8 mouse cellular contexts compared by ENCODE assay signal in the genomic region with DNA sequence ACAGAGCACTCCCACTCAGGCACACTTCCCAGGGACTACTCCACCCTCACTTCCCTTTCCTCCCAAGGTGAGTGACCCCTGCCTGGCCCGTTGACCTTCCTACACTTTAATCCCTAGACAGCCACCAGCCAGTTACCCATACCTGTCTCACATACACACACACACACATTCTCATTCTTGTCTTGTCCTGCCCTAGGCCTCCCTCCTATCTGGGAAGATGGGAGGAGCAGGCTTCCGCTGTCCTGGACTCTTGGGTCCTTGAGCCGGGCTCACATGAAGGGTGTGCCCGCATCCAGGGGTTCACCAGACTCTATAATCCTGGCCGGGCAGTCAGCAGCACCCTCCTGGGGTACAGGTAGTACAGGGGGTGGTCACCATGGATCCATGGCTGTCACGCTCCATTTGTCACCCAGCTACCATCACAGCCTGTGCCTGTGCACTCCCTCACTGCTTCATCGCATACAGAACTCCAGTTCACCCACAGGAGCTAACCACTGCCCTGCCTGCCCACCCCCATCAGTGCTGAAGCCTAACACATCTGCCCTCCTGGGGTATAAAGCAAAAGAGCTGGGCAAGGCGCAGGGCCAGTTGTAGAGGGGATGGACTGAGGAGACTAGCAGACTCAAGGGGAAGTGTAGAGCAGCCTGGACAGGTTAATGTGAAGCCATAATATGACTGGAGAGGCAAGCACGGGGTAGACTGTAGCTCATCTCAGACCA. TPM values are rescaled to one million over a fixed set of nuclear protein-coding genes. Genes with fewer than 3 reads are reported as not detected.
A peak's percentile ranks its signal among the peaks of the same experiment; 100 is the strongest.
DNase-seq lines count a peak whose midpoint lies in the region; ATAC-seq and TF ChIP-seq lines count a peak whose summit lies in the region.

No protein-coding gene starts in this region.

- H3K9me3 ChIP-seq in heart, embryonic 12.5 days (replicated peaks), result peaks cover 4% of the 10 kb centered on the region; the same call in 1 of the 2 replicates
- no peaks in the 10 kb centered on the region for H3K9me3 ChIP-seq in MEL (replicated peaks; ENCODE audit: insufficient read depth, low read length)
- no peaks in the 10 kb centered on the region for H3K9me3 ChIP-seq in hindbrain, embryonic 14.5 days (ENCODE audit: control insufficient read depth, low read length)

- H3K27me3 ChIP-seq in heart, embryonic 12.5 days (replicated peaks), result no peaks in the 10 kb centered on the region; the same call in 1 of the 2 replicates
- no peaks in the 10 kb centered on the region for H3K27me3 ChIP-seq in MEL (ENCODE audit: control insufficient read depth in 1 of 2, insufficient read depth in 2 of 2, low read length in 2 of 2)
- H3K27me3 ChIP-seq in hindbrain, embryonic 14.5 days (ENCODE audit: control insufficient read depth, insufficient read depth, low read length), result no peaks in the 10 kb centered on the region

- peak overlapping the region; percentile 79 for H3K4me2 ChIP-seq in heart, embryonic 12.5 days
- peak overlapping the region; percentile 69; the same call in 1 of the 2 replicates for H3K4me2 ChIP-seq in hindbrain, embryonic 14.5 days (replicated peaks)

- no peak for TF ChIP-seq CTCF in MEL (IDR thresholded peaks at IDR 0.05 in 2 of 3, conservative IDR thresholded peaks at IDR 0.05 in 1 of 3; ENCODE audit: control insufficient read depth in 1 of 3, insufficient read depth in 1 of 3, low read depth in 2 of 3, low read length in 3 of 3, poor library complexity in 1 of 3, severe bottlenecking in 1 of 3)

- peak in 1 of 2 experiments; percentile 10; a peak in 1 of 4 replicates for TF ChIP-seq POLR2A in MEL (IDR thresholded peaks at IDR 0.05; ENCODE audit: control insufficient read depth in 1 of 2, insufficient read depth in 1 of 2, low read depth in 1 of 2, low read length in 2 of 2, poor library complexity in 1 of 2)

- TF ChIP-seq RAD21 in MEL (IDR thresholded peaks at IDR 0.05; ENCODE audit: low read depth, low read length), result no peak

- peak overlapping the region; percentile 64; the same call in 1 of the 2 replicates for H3K27ac ChIP-seq in heart, embryonic 12.5 days (ENCODE audit: poor library complexity, severe bottlenecking)
- H3K27ac ChIP-seq in MEL (ENCODE audit: control insufficient read depth, low read depth, low read length), result peak overlapping the region; percentile 77
- H3K27ac ChIP-seq in hindbrain, embryonic 14.5 days, result no peak overlapping the region

- intact Hi-C loops in heart, postnatal 10 days (cut with DNase I), result no loop called here

- no peak for ATAC-seq in heart, embryonic 12.5 days (ENCODE audit: insufficient number of reproducible peaks, low FRiP score)
- ATAC-seq in hindbrain, embryonic 14.5 days (ENCODE audit: low FRiP score), result no peak; the same call in 1 of the 2 replicates
- 0 out of 2 replicates have a peak, but pooled peaks have one; percentile 9 for ATAC-seq in megakaryocyte, adult 5-6 weeks (ENCODE audit: poor library complexity, severe bottlenecking)

- H3K4me3 ChIP-seq in heart, embryonic 12.5 days, result 0 out of 2 replicates have a peak overlapping the region, but pooled peaks have one; percentile 37
- peak overlapping the region; percentile 56 to 68 for H3K4me3 ChIP-seq in MEL (ENCODE audit: control insufficient read depth in 1 of 2, insufficient read depth in 1 of 2, low read depth in 2 of 2, low read length in 2 of 2)
- no peak overlapping the region for H3K4me3 ChIP-seq in hindbrain, embryonic 14.5 days (replicated peaks; ENCODE audit: low read length)

- no peak for TF ChIP-seq EP300 in MEL (IDR thresholded peaks at IDR 0.05; ENCODE audit: low read depth in 1 of 2, low read length in 2 of 2)

- peaks cover 13% of the 10 kb centered on the region for H3K4me1 ChIP-seq in heart, embryonic 12.5 days (replicated peaks)
- H3K4me1 ChIP-seq in MEL (ENCODE audit: control insufficient read depth in 1 of 2, insufficient read depth in 2 of 2, low read length in 2 of 2), result peaks cover 5 to 15% of the 10 kb centered on the region in 2 experiments
- peaks cover 13% of the 10 kb centered on the region; the same call in 1 of the 2 replicates for H3K4me1 ChIP-seq in hindbrain, embryonic 14.5 days (replicated peaks; ENCODE audit: control insufficient read depth, insufficient read depth, low read length)

- no peak for DNase-seq in heart, postnatal 10 days
- peak; percentile 50 for DNase-seq in MEL (ENCODE audit: low read depth, low spot score)
- DNase-seq in hindbrain, embryonic 14.5 days (ENCODE audit: low spot score), result no peak
- DNase-seq in spleen, adult 12 weeks (ENCODE audit: low spot score), result no peak
- no peak for DNase-seq in Muller cell, postnatal 12 days (ENCODE audit: inconsistent ontology term)
- DNase-seq in cerebellum, postnatal 25 days, result no peak

- H3K9ac ChIP-seq in heart, embryonic 12.5 days, result peak overlapping the region; percentile 52
- peak overlapping the region; percentile 80 for H3K9ac ChIP-seq in MEL (ENCODE audit: control insufficient read depth, low read depth, low read length, poor library complexity, severe bottlenecking)
- H3K9ac ChIP-seq in hindbrain, embryonic 14.5 days, result no peak overlapping the region

- H3K36me3 ChIP-seq in heart, embryonic 12.5 days, result peaks cover 39% of the 10 kb centered on the region
- peaks cover 0 to 8% of the 10 kb centered on the region in 2 experiments; a peak in 2 of 4 replicates for H3K36me3 ChIP-seq in MEL (ENCODE audit: control insufficient read depth in 1 of 2, insufficient read depth in 2 of 2, low read length in 2 of 2)
- H3K36me3 ChIP-seq in hindbrain, embryonic 14.5 days (replicated peaks; ENCODE audit: control insufficient read depth, insufficient read depth), result no peaks in the 10 kb centered on the region; the same call in 1 of the 2 replicates

- peaks cover under 1% of the 10 kb centered on the region; the same call in 1 of the 2 replicates for H3K79me2 ChIP-seq in MEL (ENCODE audit: control insufficient read depth, insufficient read depth, low read length, poor library complexity)

- 68% methylated on average over 9 of the region's 9 CpGs for WGBS in heart, embryonic 12.5 days
- 73% methylated on average over 9 of the region's 9 CpGs for WGBS in hindbrain, embryonic 14.5 days

TF ChIP-seq in MEL, 35 proteins besides CTCF, POLR2A, EP300 and RAD21:
- TF ChIP-seq MYB (IDR thresholded peaks at IDR 0.05; ENCODE audit: low read depth, low read length) (0 out of 2 replicates have a peak, but pooled peaks have one; percentile 30), UBTF (IDR thresholded peaks at IDR 0.05; ENCODE audit: borderline replicate concordance, insufficient read depth, low read depth, low read length) (no peak)
TF ChIP-seq in MEL: peak in this region for 1.

RNA-seq across cellular contexts. Expression of a gene that starts 6.7 kb away (rescaled TPM):
- 151 and 152 TPM in 2 replicates for polyA plus RNA-seq in heart, embryonic 12.5 days (2016; fragmentation: Nextera tagmentation; extraction: Ambion mirVana)
- 10 to 100 TPM; 31.7 to 33.1 TPM for total RNA-seq in heart, postnatal 10 days (2021)
- total RNA-seq in MEL (2012; rRNA removed), result 253 and 322 TPM in 2 replicates
- polyA plus RNA-seq in MEL (2012; ENCODE audit: insufficient read depth in 1 of 2, insufficient read length in 2 of 2, low read depth in 1 of 2, low replicate concordance in 2 of 2, missing spikeins in 1 of 2), result 100 to 1,000 TPM in 1 of 2 experiments, not detected in 1; 326 TPM
- polyA plus RNA-seq in hindbrain, embryonic 14.5 days (2014; fragmentation: Nextera tagmentation; extraction: Ambion mirVana), result 48.6 and 54.4 TPM in 2 replicates
- 4.6 and 5.0 TPM in 2 replicates for total RNA-seq in megakaryocyte, adult 5-6 weeks (2015)
- total RNA-seq in megakaryocyte, adult 5-6 weeks (2017), result 10.4 and 10.8 TPM in 2 replicates

RNA-seq across cellular contexts. Expression of a gene that starts 21.9 kb away (rescaled TPM):
- polyA plus RNA-seq in heart, embryonic 12.5 days (2016; fragmentation: Nextera tagmentation; extraction: Ambion mirVana), result 742 and 759 TPM in 2 replicates
- total RNA-seq in heart, postnatal 10 days (2021), result 100 to 1,000 TPM; 338 to 393 TPM
- 451 and 498 TPM in 2 replicates for total RNA-seq in MEL (2012; rRNA removed)
- polyA plus RNA-seq in MEL (2012; ENCODE audit: insufficient read depth in 1 of 2, insufficient read length in 2 of 2, low read depth in 1 of 2, low replicate concordance in 2 of 2, missing spikeins in 1 of 2), result 100 to 1,000 TPM in 1 of 2 experiments, 10 to 100 TPM in 1; 96.6 to 767 TPM
- polyA plus RNA-seq in hindbrain, embryonic 14.5 days (2014; fragmentation: Nextera tagmentation; extraction: Ambion mirVana), result 1,746 and 2,054 TPM in 2 replicates
- 756 and 808 TPM in 2 replicates for total RNA-seq in megakaryocyte, adult 5-6 weeks (2015)
- 735 and 795 TPM in 2 replicates for total RNA-seq in megakaryocyte, adult 5-6 weeks (2017)

RNA-seq across cellular contexts. Expression of a gene that starts 24.3 kb away (rescaled TPM):
- 31.8 and 32.3 TPM in 2 replicates for polyA plus RNA-seq in heart, embryonic 12.5 days (2016; fragmentation: Nextera tagmentation; extraction: Ambion mirVana)
- 10 to 100 TPM; 16.3 to 17.0 TPM for total RNA-seq in heart, postnatal 10 days (2021)
- 21.7 and 24.0 TPM in 2 replicates for total RNA-seq in MEL (2012; rRNA removed)
- 10 to 100 TPM in 1 of 2 experiments, not detected in 1; 42.3 TPM for polyA plus RNA-seq in MEL (2012; ENCODE audit: insufficient read depth in 1 of 2, insufficient read length in 2 of 2, low read depth in 1 of 2, low replicate concordance in 2 of 2, missing spikeins in 1 of 2)
- polyA plus RNA-seq in hindbrain, embryonic 14.5 days (2014; fragmentation: Nextera tagmentation; extraction: Ambion mirVana), result 25.6 and 29.3 TPM in 2 replicates
- 10.1 and 10.5 TPM in 2 replicates for total RNA-seq in megakaryocyte, adult 5-6 weeks (2015)
- 7.8 and 8.3 TPM in 2 replicates for total RNA-seq in megakaryocyte, adult 5-6 weeks (2017)

RNA-seq across cellular contexts. Expression of a gene that starts 31.4 kb away (rescaled TPM):
- 2.0 and 2.7 TPM in 2 replicates for polyA plus RNA-seq in heart, embryonic 12.5 days (2016; fragmentation: Nextera tagmentation; extraction: Ambion mirVana)
- 1 to 10 TPM; 4.8 to 5.5 TPM for total RNA-seq in heart, postnatal 10 days (2021)
- 0.39 and 0.69 TPM in 2 replicates for total RNA-seq in MEL (2012; rRNA removed)
- polyA plus RNA-seq in MEL (2012; ENCODE audit: insufficient read depth in 1 of 2, insufficient read length in 2 of 2, low read depth in 1 of 2, low replicate concordance in 2 of 2, missing spikeins in 1 of 2), result under 1 TPM in 1 of 2 experiments, not detected in 1; 0.85 TPM
- 1.5 and 1.6 TPM in 2 replicates for polyA plus RNA-seq in hindbrain, embryonic 14.5 days (2014; fragmentation: Nextera tagmentation; extraction: Ambion mirVana)
- total RNA-seq in megakaryocyte, adult 5-6 weeks (2015), result 0.09 TPM in 1 of 2 replicates, not detected in the other
- not detected in 2 replicates for total RNA-seq in megakaryocyte, adult 5-6 weeks (2017)
